Mouse (Mus musculus) MEL (cell line): Measurements from ENCODE around the gene Prkg2. TPM values are rescaled to one million over a fixed set of nuclear protein-coding genes. Genes with fewer than 3 reads are reported as not detected.

Experiments
- DNase-seq: peaks from one replicate; pipeline ENCODE4 v3.0.0; 2011; ENCODE audit warnings: low read depth, low spot score
- H3K27ac ChIP-seq: 2 replicates; pipeline ENCODE4 v1.5.1; 2012; ENCODE audit warnings: low read depth, mild to moderate bottlenecking, control low read depth, low read length, moderate library complexity; ENCODE audit not compliant: control insufficient read depth
- H3K27me3 ChIP-seq, 2 experiments: fragments of 150-350 bp in 1 of 2; sonication (generic) in 1 of 2; 2 replicates each; pipeline ENCODE4 v1.6.1; 2012; ENCODE audit warnings: low read length in 2 of 2, mild to moderate bottlenecking in 2 of 2, improper control_type of control experiment in 1 of 2, moderate library complexity in 1 of 2; ENCODE audit not compliant: insufficient read depth in 2 of 2, control insufficient read depth in 1 of 2
- H3K36me3 ChIP-seq, 2 experiments: 2 replicates each; pipeline ENCODE4 v1.6.1; 2012 to 2014; ENCODE audit warnings: low read length in 2 of 2, improper control_type of control experiment in 1 of 2, inconsistent platforms in 1 of 2, mild to moderate bottlenecking in 1 of 2; ENCODE audit not compliant: insufficient read depth in 2 of 2, control insufficient read depth in 1 of 2
- H3K4me1 ChIP-seq, 2 experiments: fragments of 150-350 bp in 1 of 2; sonication (generic) in 1 of 2; 2 replicates each; pipeline ENCODE4 v1.6.1; 2012; ENCODE audit warnings: low read length in 2 of 2, improper control_type of control experiment in 1 of 2, mild to moderate bottlenecking in 1 of 2; ENCODE audit not compliant: insufficient read depth in 2 of 2, control insufficient read depth in 1 of 2
- H3K4me3 ChIP-seq, 2 experiments: fragments of 150-350 bp in 1 of 2; sonication (generic) in 1 of 2; 2 replicates each; pipeline ENCODE4 v1.5.1; 2012; ENCODE audit warnings: low read depth in 2 of 2, low read length in 2 of 2, mild to moderate bottlenecking in 2 of 2, moderate library complexity in 2 of 2, control low read depth in 1 of 2, improper control_type of control experiment in 1 of 2; ENCODE audit not compliant: control insufficient read depth in 1 of 2, insufficient read depth in 1 of 2
- H3K79me2 ChIP-seq: 2 replicates; pipeline ENCODE4 v1.6.1; 2012; ENCODE audit warnings: mild to moderate bottlenecking, low read length, moderate library complexity; ENCODE audit not compliant: control insufficient read depth, poor library complexity, insufficient read depth
- H3K9ac ChIP-seq: 2 replicates; pipeline ENCODE4 v1.6.1; 2012; ENCODE audit warnings: low read depth, mild to moderate bottlenecking, control low read depth, low read length, moderate library complexity; ENCODE audit not compliant: control insufficient read depth, poor library complexity, severe bottlenecking
- H3K9me3 ChIP-seq: fragments of 150-350 bp; sonication (generic); replicated peaks from 2 replicates; pipeline ENCODE4 v1.6.1; 2012; ENCODE audit warnings: mild to moderate bottlenecking, low read length, improper control_type of control experiment, moderate library complexity; ENCODE audit not compliant: insufficient read depth
- BHLHE40 ChIP-seq: IDR thresholded peaks from 2 replicates; pipeline ENCODE4 v1.6.1; 2012; ENCODE audit warnings: low read depth, mild to moderate bottlenecking, inconsistent platforms, low read length, improper control_type of control experiment, borderline replicate concordance
- CHD1 ChIP-seq: IDR thresholded peaks from 2 replicates; pipeline ENCODE4 v1.6.1; 2012; ENCODE audit warnings: low read depth, mild to moderate bottlenecking, inconsistent platforms, low read length, improper control_type of control experiment
- CHD2 ChIP-seq: IDR thresholded peaks from 2 replicates; pipeline ENCODE4 v1.6.1; 2011; ENCODE audit warnings: low read length, improper control_type of control experiment
- CTCF ChIP-seq, 3 experiments: IDR thresholded peaks in 2 of 3; conservative IDR thresholded peaks in 1 of 3; 2 replicates each; pipeline ENCODE4 v1.5.1; 2011 to 2012; ENCODE audit warnings: low read length in 3 of 3, low read depth in 2 of 3, mild to moderate bottlenecking in 2 of 3, improper control_type of control experiment in 1 of 3, inconsistent platforms in 1 of 3, mixed read lengths in 1 of 3, moderate library complexity in 1 of 3; ENCODE audit not compliant: control insufficient read depth in 1 of 3, insufficient read depth in 1 of 3, poor library complexity in 1 of 3, severe bottlenecking in 1 of 3
- ELF1 ChIP-seq: IDR thresholded peaks from 2 replicates; pipeline ENCODE4 v1.6.1; 2014; ENCODE audit warnings: low read depth, mild to moderate bottlenecking, inconsistent platforms, low read length, improper control_type of control experiment, moderate library complexity
- ETS1 ChIP-seq: IDR thresholded peaks from 2 replicates; pipeline ENCODE4 v1.6.1; 2012; ENCODE audit warnings: low read depth, mild to moderate bottlenecking, inconsistent platforms, low read length, improper control_type of control experiment, moderate library complexity
- GABPA ChIP-seq: IDR thresholded peaks from 2 replicates; pipeline ENCODE4 v1.6.1; 2012; ENCODE audit warnings: low read depth, mild to moderate bottlenecking, inconsistent platforms, low read length, improper control_type of control experiment, moderate library complexity
- GATA1 ChIP-seq: IDR thresholded peaks from 2 replicates; pipeline ENCODE4 v1.6.1; 2011; ENCODE audit warnings: low read depth, low read length, improper control_type of control experiment
- JUND ChIP-seq: IDR thresholded peaks from 2 replicates; pipeline ENCODE4 v1.6.1; 2011; ENCODE audit warnings: low read depth, mild to moderate bottlenecking, improper control_type of control experiment, low read length
- KAT2A ChIP-seq: conservative IDR thresholded peaks from 2 replicates; pipeline ENCODE4 v1.6.1; 2012; ENCODE audit warnings: low read depth, low read length, improper control_type of control experiment, inconsistent platforms
- MAFK ChIP-seq: IDR thresholded peaks from 2 replicates; pipeline ENCODE4 v1.6.1; 2011; ENCODE audit warnings: low read depth, mild to moderate bottlenecking, low read length, improper control_type of control experiment, borderline replicate concordance
- MAX ChIP-seq: IDR thresholded peaks from 2 replicates; pipeline ENCODE4 v1.6.1; 2011; ENCODE audit warnings: low read length, improper control_type of control experiment
- MAZ ChIP-seq: IDR thresholded peaks from 2 replicates; pipeline ENCODE4 v1.6.1; 2012; ENCODE audit warnings: low read depth, mild to moderate bottlenecking, inconsistent platforms, low read length, improper control_type of control experiment
- MXI1 ChIP-seq: IDR thresholded peaks from 2 replicates; pipeline ENCODE4 v1.6.1; 2011; ENCODE audit warnings: mild to moderate bottlenecking, low read depth, low read length, improper control_type of control experiment
- MYB ChIP-seq: IDR thresholded peaks from 2 replicates; pipeline ENCODE4 v1.6.1; 2011; ENCODE audit warnings: mild to moderate bottlenecking, low read depth, low read length, improper control_type of control experiment
- MYC ChIP-seq: IDR thresholded peaks from 2 replicates; pipeline ENCODE4 v1.6.1; 2011; ENCODE audit warnings: low read depth, mild to moderate bottlenecking, low read length, improper control_type of control experiment, moderate library complexity
- NRF1 ChIP-seq: IDR thresholded peaks from 2 replicates; pipeline ENCODE4 v1.6.1; 2014; ENCODE audit warnings: low read depth, mild to moderate bottlenecking, inconsistent platforms, low read length, improper control_type of control experiment, moderate library complexity; ENCODE audit not compliant: poor library complexity, insufficient read depth, severe bottlenecking
- POLR2A ChIP-seq, 2 experiments: IDR thresholded peaks; 2 replicates each; pipeline ENCODE4 v1.6.1; 2011 to 2012; ENCODE audit warnings: low read length in 2 of 2, mild to moderate bottlenecking in 2 of 2, control low read depth in 1 of 2, improper control_type of control experiment in 1 of 2, low read depth in 1 of 2, moderate library complexity in 1 of 2; ENCODE audit not compliant: control insufficient read depth in 1 of 2, insufficient read depth in 1 of 2, poor library complexity in 1 of 2
- RAD21 ChIP-seq: IDR thresholded peaks from 2 replicates; pipeline ENCODE4 v1.6.1; 2011; ENCODE audit warnings: mild to moderate bottlenecking, low read depth, low read length, improper control_type of control experiment
- RCOR1 ChIP-seq: IDR thresholded peaks from 2 replicates; pipeline ENCODE4 v1.6.1; 2012; ENCODE audit warnings: low read depth, mild to moderate bottlenecking, inconsistent platforms, low read length, improper control_type of control experiment
- SIN3A ChIP-seq: IDR thresholded peaks from 2 replicates; pipeline ENCODE4 v1.6.1; 2012; ENCODE audit warnings: low read length, improper control_type of control experiment, inconsistent platforms
- SMC3 ChIP-seq: IDR thresholded peaks from 2 replicates; pipeline ENCODE4 v1.6.1; 2011; ENCODE audit warnings: low read depth, low read length, improper control_type of control experiment
- TCF12 ChIP-seq: IDR thresholded peaks from 2 replicates; pipeline ENCODE4 v1.6.1; 2014; ENCODE audit warnings: low read depth, mild to moderate bottlenecking, inconsistent platforms, low read length, improper control_type of control experiment, moderate library complexity
- UBTF ChIP-seq: IDR thresholded peaks from 2 replicates; pipeline ENCODE4 v1.6.1; 2012; ENCODE audit warnings: low read depth, mild to moderate bottlenecking, inconsistent platforms, low read length, improper control_type of control experiment, moderate library complexity, borderline replicate concordance; ENCODE audit not compliant: insufficient read depth
- USF2 ChIP-seq, 2 experiments: IDR thresholded peaks; 2 replicates each; pipeline ENCODE4 v1.6.1; 2011 to 2012; ENCODE audit warnings: improper control_type of control experiment in 2 of 2, low read length in 2 of 2, borderline replicate concordance in 1 of 2, inconsistent platforms in 1 of 2, low read depth in 1 of 2, mild to moderate bottlenecking in 1 of 2; ENCODE audit not compliant: insufficient read depth in 1 of 2
- ZKSCAN1 ChIP-seq: IDR thresholded peaks from 2 replicates; pipeline ENCODE4 v1.6.1; 2012; ENCODE audit warnings: low read depth, mild to moderate bottlenecking, inconsistent platforms, low read length, improper control_type of control experiment, moderate library complexity
- ZMIZ1 ChIP-seq: IDR thresholded peaks from 2 replicates; pipeline ENCODE4 v1.6.1; 2012; ENCODE audit warnings: low read depth, mild to moderate bottlenecking, inconsistent platforms, low read length, improper control_type of control experiment, moderate library complexity
- ZNF384 ChIP-seq: IDR thresholded peaks from 2 replicates; pipeline ENCODE4 v1.6.1; 2012; ENCODE audit warnings: low read depth, mild to moderate bottlenecking, inconsistent platforms, low read length, improper control_type of control experiment
- polyA plus RNA-seq, 2 experiments: library from polyadenylated mRNA; stranded (reverse) in 1 of 2; unstranded in 1 of 2; fragments of >175 nt in 1 of 2; fragments of >200 nt in 1 of 2; gene quantifications; 2 replicates each; pipeline versions ENCODE4 v1.2.1 to v1.2.4; 2012; ENCODE audit warnings: low replicate concordance in 2 of 2, low read depth in 1 of 2; ENCODE audit not compliant: insufficient read length in 2 of 2, insufficient read depth in 1 of 2, missing spikeins in 1 of 2
- total RNA-seq: library from RNA; depleted of rRNA; stranded (reverse); fragments of 300-350 nt; gene quantifications from 2 replicates; pipeline ENCODE4 v1.2.3, GENCODE M21; 2012

Prkg2 gene
- total and polyA plus RNA-seq, 3 experiments = not detected

DNA sequence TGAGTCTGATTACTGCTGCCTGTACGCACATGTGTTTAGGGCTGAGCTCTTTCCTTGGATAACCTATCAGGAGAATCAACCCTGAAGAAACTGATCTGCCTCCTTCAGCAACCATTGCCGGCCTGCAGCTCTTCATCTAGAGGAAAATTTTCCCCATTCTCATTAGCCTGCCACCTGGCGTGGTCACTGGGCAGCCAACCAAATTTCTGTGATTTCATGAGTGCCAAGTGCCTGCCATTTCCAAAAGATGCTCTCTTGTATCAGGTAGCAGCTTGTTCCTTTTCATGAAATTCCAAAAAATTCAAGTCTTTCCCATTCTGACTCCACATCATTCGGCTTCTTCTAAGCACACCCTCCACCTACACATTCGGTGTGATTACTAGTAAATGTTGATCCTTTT, 136.2 kb downstream of the Prkg2 start:
- no peaks in the 10 kb centered on the region for H3K9me3 ChIP-seq
- H3K36me3 ChIP-seq = no peaks in the 10 kb centered on the region
- H3K4me1 ChIP-seq = no peaks in the 10 kb centered on the region
- no peak overlapping the region for H3K4me3 ChIP-seq
- H3K27me3 ChIP-seq = no peaks in the 10 kb centered on the region
- no peaks in the 10 kb centered on the region for H3K79me2 ChIP-seq
- H3K27ac ChIP-seq = no peak overlapping the region
- DNase-seq = no peak
- H3K9ac ChIP-seq = no peak overlapping the region
- TF ChIP-seq ZMIZ1 = no peak
- no peak for TF ChIP-seq POLR2A (IDR thresholded peaks at IDR 0.05; ENCODE audit: control insufficient read depth in 1 of 2, insufficient read depth in 1 of 2, low read depth in 1 of 2, low read length in 2 of 2, poor library complexity in 1 of 2)
- no peak for TF ChIP-seq MAZ
- TF ChIP-seq ETS1 = no peak
- TF ChIP-seq ZNF384 = no peak
- no peak for TF ChIP-seq RCOR1
- TF ChIP-seq JUND = no peak
- TF ChIP-seq MAX = no peak
- no peak for TF ChIP-seq BHLHE40
- TF ChIP-seq CHD1 = no peak
- no peak for TF ChIP-seq SIN3A
- no peak for TF ChIP-seq RAD21
- no peak for TF ChIP-seq CHD2
- no peak for TF ChIP-seq TCF12
- no peak for TF ChIP-seq NRF1
- no peak for TF ChIP-seq USF2 (IDR thresholded peaks at IDR 0.05; ENCODE audit: borderline replicate concordance in 1 of 2, insufficient read depth in 1 of 2, low read depth in 1 of 2, low read length in 2 of 2)
- TF ChIP-seq SMC3 = no peak
- TF ChIP-seq MXI1 = no peak
- TF ChIP-seq GATA1 = no peak
- no peak for TF ChIP-seq KAT2A

DNA sequence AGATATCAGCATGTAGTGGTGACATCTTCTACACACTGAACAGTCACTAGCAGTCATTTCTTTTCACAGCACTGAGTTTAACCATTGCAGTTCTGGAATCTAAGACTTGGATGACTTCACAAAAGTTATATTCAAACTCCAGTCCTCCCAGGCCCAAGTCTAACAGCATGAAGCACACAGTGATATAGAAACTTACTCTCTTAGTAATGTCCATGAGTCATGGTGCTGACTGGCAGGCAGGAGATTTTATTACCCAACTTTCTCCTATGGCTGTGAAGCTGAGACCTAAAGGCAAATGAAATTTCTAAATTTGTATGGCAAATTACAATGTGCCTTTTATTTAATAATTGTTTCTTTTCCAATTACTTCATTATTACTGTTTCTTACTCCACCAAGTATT, 139.2 kb downstream of the Prkg2 start:
- no peaks in the 10 kb centered on the region for H3K27me3 ChIP-seq
- H3K9ac ChIP-seq = no peak overlapping the region
- H3K36me3 ChIP-seq = no peaks in the 10 kb centered on the region
- H3K27ac ChIP-seq = no peak overlapping the region
- no peak overlapping the region for H3K4me3 ChIP-seq
- DNase-seq = no peak
- no peaks in the 10 kb centered on the region for H3K79me2 ChIP-seq
- no peaks in the 10 kb centered on the region for H3K9me3 ChIP-seq
- TF ChIP-seq UBTF (no peak), RCOR1 (no peak), MYC (no peak), SMC3 (no peak), POLR2A (IDR thresholded peaks at IDR 0.05; ENCODE audit: control insufficient read depth in 1 of 2, insufficient read depth in 1 of 2, low read depth in 1 of 2, low read length in 2 of 2, poor library complexity in 1 of 2) (no peak), ELF1 (no peak), BHLHE40 (no peak), MYB (no peak), MAFK (no peak), NRF1 (no peak), MXI1 (no peak), ZNF384 (no peak), CHD2 (no peak), SIN3A (no peak), GABPA (no peak), ZKSCAN1 (no peak), CTCF (IDR thresholded peaks at IDR 0.05 in 2 of 3, conservative IDR thresholded peaks at IDR 0.05 in 1 of 3; ENCODE audit: control insufficient read depth in 1 of 3, insufficient read depth in 1 of 3, low read depth in 2 of 3, low read length in 3 of 3, poor library complexity in 1 of 3, severe bottlenecking in 1 of 3) (no peak)
- no peaks in the 10 kb centered on the region for H3K4me1 ChIP-seq
